Mouse (Mus musculus): ENCODE data around the gene Gtf2h3. TPM values are rescaled to one million over a fixed set of nuclear protein-coding genes. Genes with fewer than 3 reads are reported as not detected.
"Not testable (repeated sequence)": the region's sequence is repeated elsewhere in the genome, so short reads cannot be mapped to it uniquely, and the experiment has no call there.

The Gtf2h3 gene
- polyA plus RNA-seq, 1 experiment from 2014 or later, result 74.3 TPM

- Histone ChIP-seq H3K36me3 (peaks cover 49% of the 10 kb centered on the region), H3K4me2 (replicated peaks) (no peak overlapping the region), H3K27ac (replicated peaks) (no peak overlapping the region), H3K4me3 (no peak overlapping the region), H3K9ac (replicated peaks) (no peak overlapping the region), H3K27me3 (no peaks in the 10 kb centered on the region), H3K4me1 (peaks cover 26% of the 10 kb centered on the region), H3K9me3 (no peaks in the 10 kb centered on the region)
- WGBS, result 92% methylated on average over 5 of the region's 5 CpGs
- ATAC-seq (ENCODE audit: low FRiP score, low read depth), result no peak
These were observed 3.6 kb downstream of the Gtf2h3 start for GRCm38 (mm10) chr5:124582515-124582914.

- H3K27me3 ChIP-seq, result no peaks in the 10 kb centered on the region
- no peak overlapping the region for H3K9ac ChIP-seq (replicated peaks)
- H3K4me2 ChIP-seq (replicated peaks), result no peak overlapping the region
- WGBS, result 96% methylated on average over 3 of the region's 3 CpGs
- no peak for ATAC-seq (ENCODE audit: low FRiP score, low read depth)
- peaks cover 81% of the 10 kb centered on the region for H3K36me3 ChIP-seq
- no peak overlapping the region for H3K4me3 ChIP-seq
- no peaks in the 10 kb centered on the region for H3K4me1 ChIP-seq
- no peak overlapping the region for H3K27ac ChIP-seq (replicated peaks)
- no peaks in the 10 kb centered on the region for H3K9me3 ChIP-seq
These were observed 13.8 kb downstream of the Gtf2h3 start for GRCm38 (mm10) chr5:124592768-124593167.

- Histone ChIP-seq H3K36me3 (peaks cover 52% of the 10 kb centered on the region), H3K4me1 (peaks cover 15% of the 10 kb centered on the region), H3K27ac (replicated peaks) (no peak overlapping the region), H3K4me2 (replicated peaks) (peak overlapping the region; percentile 91), H3K9me3 (no peaks in the 10 kb centered on the region), H3K9ac (replicated peaks) (peak overlapping the region; percentile 72), H3K4me3 (peak overlapping the region; percentile 81), H3K27me3 (no peaks in the 10 kb centered on the region)
- 6% methylated on average over 29 of the region's 30 CpGs for WGBS
- peak; percentile 100 for ATAC-seq (ENCODE audit: low FRiP score, low read depth)
These were observed 19.6 kb downstream of the Gtf2h3 start for GRCm38 (mm10) chr5:124598224-124599174.

- not testable (repeated sequence) for H3K27me3 ChIP-seq; ATAC-seq (ENCODE audit: low FRiP score, low read depth); H3K27ac ChIP-seq (replicated peaks); H3K9ac ChIP-seq (replicated peaks); H3K9me3 ChIP-seq
- peak overlapping the region; percentile 91 for H3K4me2 ChIP-seq (replicated peaks)
- peaks cover 40% of the 10 kb centered on the region for H3K36me3 ChIP-seq
- WGBS, result 73% methylated on average over 8 of the region's 8 CpGs
- H3K4me1 ChIP-seq, result peaks cover 15% of the 10 kb centered on the region
- H3K4me3 ChIP-seq, result peak overlapping the region; percentile 81; the same call in 1 of the 2 replicates
These were observed 20.8 kb downstream of the Gtf2h3 start for GRCm38 (mm10) chr5:124599726-124600125.

GRCm38 (mm10) chr5:124602349-124602748 is 23.4 kb downstream of the Gtf2h3 start:
- H3K4me2 ChIP-seq (replicated peaks), result no peak overlapping the region
- 77% methylated on average over 5 of the region's 5 CpGs for whole genome bisulfite sequencing
- no peak for ATAC-seq (ENCODE audit: low FRiP score, low read depth)
- H3K9ac ChIP-seq (replicated peaks), result 0 out of 2 replicates have a peak overlapping the region, but pooled peaks have one; percentile 1
- H3K4me1 ChIP-seq, result peaks cover 15% of the 10 kb centered on the region
- H3K27me3 ChIP-seq, result no peaks in the 10 kb centered on the region
- H3K4me3 ChIP-seq, result no peak overlapping the region
- H3K27ac ChIP-seq (replicated peaks), result no peak overlapping the region
- no peaks in the 10 kb centered on the region for H3K9me3 ChIP-seq
- H3K36me3 ChIP-seq, result peaks cover 28% of the 10 kb centered on the region; the same call in 1 of the 2 replicates

GRCm38 (mm10) chr5:124604296-124604695 is 25.4 kb downstream of the Gtf2h3 start:
- H3K36me3 ChIP-seq, result peaks cover 45% of the 10 kb centered on the region; the same call in 1 of the 2 replicates
- WGBS, result 94% methylated on average over 4 of the region's 4 CpGs

GRCm38 (mm10) chr5:124605041-124605622 is 26.2 kb downstream of the Gtf2h3 start:
- H3K4me1 ChIP-seq, result no peaks in the 10 kb centered on the region
- H3K9me3 ChIP-seq, result no peaks in the 10 kb centered on the region
- peaks cover 48% of the 10 kb centered on the region; the same call in 1 of the 2 replicates for H3K36me3 ChIP-seq
- WGBS, result 89% methylated on average over 17 of the region's 17 CpGs
- no peak overlapping the region for H3K27ac ChIP-seq (replicated peaks)
- no peak overlapping the region for H3K4me3 ChIP-seq
- H3K9ac ChIP-seq (replicated peaks), result no peak overlapping the region
- H3K27me3 ChIP-seq, result no peaks in the 10 kb centered on the region
- H3K4me2 ChIP-seq (replicated peaks), result no peak overlapping the region
- no peak for ATAC-seq (ENCODE audit: low FRiP score, low read depth)

More at GRCm38 (mm10) chr5:124604296-124604695, 25.4 kb downstream of the Gtf2h3 start:
- H3K27me3 ChIP-seq, result no peaks in the 10 kb centered on the region
- no peak overlapping the region for H3K9ac ChIP-seq (replicated peaks)
- H3K4me2 ChIP-seq (replicated peaks), result no peak overlapping the region
- no peak overlapping the region for H3K4me3 ChIP-seq
- H3K9me3 ChIP-seq, result no peaks in the 10 kb centered on the region
- no peak overlapping the region for H3K27ac ChIP-seq (replicated peaks)
- peaks cover 6% of the 10 kb centered on the region for H3K4me1 ChIP-seq
- no peak for ATAC-seq (ENCODE audit: low FRiP score, low read depth)

- Histone ChIP-seq H3K4me2 (replicated peaks) (no peak overlapping the region), H3K4me1 (no peaks in the 10 kb centered on the region), H3K27ac (replicated peaks) (no peak overlapping the region), H3K9me3 (no peaks in the 10 kb centered on the region), H3K27me3 (no peaks in the 10 kb centered on the region), H3K4me3 (no peak overlapping the region), H3K36me3 (peaks cover 49% of the 10 kb centered on the region), H3K9ac (replicated peaks) (no peak overlapping the region)
- WGBS, result 77% methylated on average over 10 of the region's 10 CpGs
- no peak for ATAC-seq (ENCODE audit: low FRiP score, low read depth)
These were observed 32.0 kb downstream of the Gtf2h3 start for GRCm38 (mm10) chr5:124610965-124611364.

- no peak overlapping the region for H3K4me3 ChIP-seq
- no peak overlapping the region for H3K4me2 ChIP-seq (replicated peaks)
- H3K9me3 ChIP-seq, result no peaks in the 10 kb centered on the region
- H3K36me3 ChIP-seq, result peaks cover 48% of the 10 kb centered on the region
- H3K9ac ChIP-seq (replicated peaks), result no peak overlapping the region
- WGBS, result 92% methylated on average over 11 of the region's 11 CpGs
- no peaks in the 10 kb centered on the region for H3K27me3 ChIP-seq
- no peak for ATAC-seq (ENCODE audit: low FRiP score, low read depth)
- no peak overlapping the region for H3K27ac ChIP-seq (replicated peaks)
- H3K4me1 ChIP-seq, result no peaks in the 10 kb centered on the region
These were observed 35.8 kb downstream of the Gtf2h3 start for GRCm38 (mm10) chr5:124614709-124615108.

- Histone ChIP-seq H3K4me2 (replicated peaks) (no peak overlapping the region), H3K4me1 (no peaks in the 10 kb centered on the region), H3K27me3 (no peaks in the 10 kb centered on the region), H3K4me3 (no peak overlapping the region), H3K9ac (replicated peaks) (no peak overlapping the region), H3K36me3 (peaks cover 28% of the 10 kb centered on the region), H3K27ac (replicated peaks) (no peak overlapping the region), H3K9me3 (no peaks in the 10 kb centered on the region)
- no peak for ATAC-seq (ENCODE audit: low FRiP score, low read depth)
- 87% methylated on average over 10 of the region's 10 CpGs for WGBS
These were observed 39.8 kb downstream of the Gtf2h3 start for GRCm38 (mm10) chr5:124618711-124619110.

- peaks cover 35% of the 10 kb centered on the region for H3K36me3 ChIP-seq
- no peak overlapping the region for H3K9ac ChIP-seq (replicated peaks)
- H3K4me3 ChIP-seq, result no peak overlapping the region
- no peak overlapping the region for H3K4me2 ChIP-seq (replicated peaks)
- no peaks in the 10 kb centered on the region for H3K27me3 ChIP-seq
- H3K9me3 ChIP-seq, result no peaks in the 10 kb centered on the region
- no peak overlapping the region for H3K27ac ChIP-seq (replicated peaks)
- WGBS, result 76% methylated on average over 13 of the region's 13 CpGs
- ATAC-seq (ENCODE audit: low FRiP score, low read depth), result no peak
- H3K4me1 ChIP-seq, result no peaks in the 10 kb centered on the region
These were observed 42.4 kb downstream of the Gtf2h3 start for GRCm38 (mm10) chr5:124621362-124621761.

- Histone ChIP-seq H3K4me2 (replicated peaks) (no peak overlapping the region), H3K36me3 (peaks cover 30% of the 10 kb centered on the region), H3K27ac (replicated peaks) (no peak overlapping the region), H3K9me3 (no peaks in the 10 kb centered on the region), H3K4me3 (no peak overlapping the region), H3K9ac (replicated peaks) (no peak overlapping the region), H3K4me1 (peaks cover under 1% of the 10 kb centered on the region), H3K27me3 (no peaks in the 10 kb centered on the region)
- WGBS, result 88% methylated on average over 15 of the region's 15 CpGs
- no peak for ATAC-seq (ENCODE audit: low FRiP score, low read depth)
These were observed 44.0 kb downstream of the Gtf2h3 start for GRCm38 (mm10) chr5:124622890-124623289.

All from midbrain, embryonic 12.5 days (tissue).